In the genomic region with DNA sequence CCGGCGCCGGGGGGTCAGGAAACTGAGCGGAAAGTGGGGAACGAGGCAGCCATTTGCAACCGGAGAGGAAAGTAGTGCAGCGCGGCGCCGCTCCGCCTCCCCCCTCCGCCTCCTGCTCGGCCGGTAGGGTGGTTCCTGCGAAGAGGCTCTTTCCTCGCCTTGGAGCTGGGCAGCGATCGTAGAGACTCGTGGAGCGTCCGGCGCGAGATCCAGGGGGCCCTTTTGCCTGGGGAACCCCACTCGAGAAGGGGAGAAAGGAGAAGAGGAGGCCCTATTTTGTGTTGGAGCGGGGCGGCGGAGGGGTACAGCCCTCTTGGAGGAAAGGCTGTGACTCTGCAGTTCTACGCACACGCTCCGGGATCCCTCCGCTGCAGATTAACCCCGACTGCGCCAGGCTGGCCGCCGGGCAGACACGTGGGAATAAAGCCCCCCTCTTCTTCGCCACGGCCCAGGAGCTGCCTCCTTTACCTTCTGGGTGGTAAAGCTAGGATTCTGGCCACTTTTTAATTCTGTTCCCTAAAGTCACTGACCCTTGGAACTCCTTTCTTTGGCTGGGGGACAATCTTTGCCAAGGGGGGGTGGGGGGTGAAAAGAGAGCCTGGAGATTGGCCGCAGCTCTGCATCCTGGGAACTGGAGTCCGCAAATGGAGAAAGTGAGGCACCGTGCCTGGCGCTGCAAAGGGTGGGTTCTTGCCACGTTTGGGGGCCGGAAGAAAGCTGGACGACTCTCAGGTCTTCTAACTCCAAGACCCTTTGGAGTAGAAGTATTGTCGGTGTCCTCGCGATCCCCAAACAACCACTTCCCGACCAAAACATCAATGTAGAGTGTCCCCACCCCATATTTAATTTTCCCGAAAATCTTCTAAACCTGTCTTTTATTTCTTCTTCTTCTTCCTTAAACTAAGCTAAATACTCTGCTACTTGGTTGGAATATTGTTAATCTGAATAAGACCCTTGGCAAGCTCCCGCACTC, we compare ENCODE assay signal across 8 mouse cellular contexts. TPM values are rescaled to one million over a fixed set of nuclear protein-coding genes. Genes with fewer than 3 reads are reported as not detected.
DNase-seq lines count a peak whose midpoint lies in the region; ATAC-seq and TF ChIP-seq lines count a peak whose summit lies in the region.

No protein-coding gene starts in this region.

- 2% methylated on average over 41 of the region's 51 CpGs for WGBS in hindbrain, embryonic 15.5 days

- no peaks in the 10 kb centered on the region for H3K9me3 ChIP-seq in hindbrain, embryonic 15.5 days

- H3K4me1 ChIP-seq in hindbrain, embryonic 15.5 days (replicated peaks) = peaks cover 41% of the 10 kb centered on the region

- no peaks in the 10 kb centered on the region for H3K27me3 ChIP-seq in hindbrain, embryonic 15.5 days

- H3K9ac ChIP-seq in hindbrain, embryonic 15.5 days = peak overlapping the region; percentile 75

- TF ChIP-seq CTCF in left cerebral cortex, adult 2 months (IDR thresholded peaks at IDR 0.05) = peak; percentile 15

- peak overlapping the region; percentile 95 for H3K4me2 ChIP-seq in hindbrain, embryonic 15.5 days

- intact Hi-C loops in left cerebral cortex, adult 2 months (cut with DNase I) = loop anchor here (5.0 kb wide), 1 partner anchor 120 kb away; no protein-coding TSS in a partner anchor

- ATAC-seq in hindbrain, embryonic 15.5 days (ENCODE audit: low FRiP score, low read depth) = peak; percentile 85
- ATAC-seq in megakaryocyte, adult 5-6 weeks (ENCODE audit: poor library complexity, severe bottlenecking) = peak; percentile 83

- H3K27ac ChIP-seq in hindbrain, embryonic 15.5 days (replicated peaks) = peak overlapping the region; percentile 100
- H3K27ac ChIP-seq in left cerebral cortex, adult 2 months = peak overlapping the region; percentile 100

- no peaks in the 10 kb centered on the region for H3K36me3 ChIP-seq in hindbrain, embryonic 15.5 days

- DNase-seq in T-cell, adult 2 months (ENCODE audit: low spot score) = peak; percentile 88
- peak; percentile 92 to 95 for DNase-seq in cerebellum, postnatal 36 days
- peak; percentile 93 to 94 for DNase-seq in frontal cortex, postnatal 36 days (ENCODE audit: low spot score in 2 of 2)
- DNase-seq in left cerebral cortex, adult 2 months (ENCODE audit: extremely low spot score in 1 of 2, low spot score in 2 of 2) = peak; percentile 89 to 92
- DNase-seq in right cerebral cortex, adult 2 months (ENCODE audit: low spot score in 2 of 2) = peak; percentile 90 to 96
- peak; percentile 93 for DNase-seq in urinary bladder, postnatal 14 days (ENCODE audit: low spot score)

- peak overlapping the region; percentile 92 for H3K4me3 ChIP-seq in hindbrain, embryonic 15.5 days
- peak overlapping the region; percentile 85 for H3K4me3 ChIP-seq in left cerebral cortex, adult 2 months

RNA-seq across cellular contexts. Expression of a gene that starts 1.2 kb away (rescaled TPM):
- 10.6 and 11.4 TPM in 2 replicates for polyA plus RNA-seq in hindbrain, embryonic 15.5 days (2015; fragmentation: Nextera tagmentation; extraction: Ambion mirVana)
- 100 to 1,000 TPM; 100 to 101 TPM for total RNA-seq in left cerebral cortex, adult 2 months (2021)
- 33.7 and 37.1 TPM in 2 replicates for total RNA-seq in megakaryocyte, adult 5-6 weeks (2015)
- 16.7 and 52.1 TPM in 2 replicates for total RNA-seq in megakaryocyte, adult 5-6 weeks (2017)

RNA-seq across cellular contexts. Expression of a gene that starts 22.1 kb away (rescaled TPM):
- polyA plus RNA-seq in hindbrain, embryonic 15.5 days (2015; fragmentation: Nextera tagmentation; extraction: Ambion mirVana) = 32.1 and 34.5 TPM in 2 replicates
- total RNA-seq in left cerebral cortex, adult 2 months (2021) = 10 to 100 TPM; 11.8 to 12.1 TPM
- 4.8 and 9.6 TPM in 2 replicates for total RNA-seq in megakaryocyte, adult 5-6 weeks (2015)
- 3.4 and 10.2 TPM in 2 replicates for total RNA-seq in megakaryocyte, adult 5-6 weeks (2017)

RNA-seq across cellular contexts. Expression of a gene that starts 26.1 kb away (rescaled TPM):
- polyA plus RNA-seq in hindbrain, embryonic 15.5 days (2015; fragmentation: Nextera tagmentation; extraction: Ambion mirVana) = 1.9 and 2.5 TPM in 2 replicates
- under 1 TPM in 1 of 2 experiments, not detected in 1; 0.28 TPM for total RNA-seq in left cerebral cortex, adult 2 months (2021)
- not detected in 2 replicates for total RNA-seq in megakaryocyte, adult 5-6 weeks (2015)
- not detected in 2 replicates for total RNA-seq in megakaryocyte, adult 5-6 weeks (2017)

RNA-seq across cellular contexts. Expression of a gene that starts 40.9 kb away (rescaled TPM):
- polyA plus RNA-seq in hindbrain, embryonic 15.5 days (2015; fragmentation: Nextera tagmentation; extraction: Ambion mirVana) = 73.4 and 75.3 TPM in 2 replicates
- 10 to 100 TPM; 46.1 to 52.3 TPM for total RNA-seq in left cerebral cortex, adult 2 months (2021)
- 60.5 TPM in 2 replicates for total RNA-seq in megakaryocyte, adult 5-6 weeks (2015)
- 99.7 and 126 TPM in 2 replicates for total RNA-seq in megakaryocyte, adult 5-6 weeks (2017)

RNA-seq across cellular contexts. Expression of a gene that starts 45.8 kb away (rescaled TPM):
- polyA plus RNA-seq in hindbrain, embryonic 15.5 days (2015; fragmentation: Nextera tagmentation; extraction: Ambion mirVana) = 26.8 and 29.3 TPM in 2 replicates
- total RNA-seq in left cerebral cortex, adult 2 months (2021) = 10 to 100 TPM; 17.8 to 19.1 TPM
- 10.7 and 11.1 TPM in 2 replicates for total RNA-seq in megakaryocyte, adult 5-6 weeks (2015)
- total RNA-seq in megakaryocyte, adult 5-6 weeks (2017) = 11.1 and 28.8 TPM in 2 replicates

Comparison
In these comparisons a context has a peak if more than half of its experiments do, and no peak if none do; other contexts are left out.
1. Peak in every context shown above with its lines: DNase-seq, ATAC-seq, H3K4me3 ChIP-seq and H3K27ac ChIP-seq.